Mouse (Mus musculus) thymus, adult 2 months (tissue): ENCODE data around the gene Tdp1. TPM values are rescaled to one million over a fixed set of nuclear protein-coding genes. Genes with fewer than 3 reads are reported as not detected.
A peak's percentile ranks its signal among the peaks of the same experiment; 100 is the strongest.

Source experiments
- DNase-seq: peaks from one replicate; pipeline ENCODE4 v3.0.0; 2021
- H3K27ac ChIP-seq: fragments of 200-500 bp; 2 replicates; pipeline ENCODE4 v1.5.1; 2012; ENCODE audit warnings: low read length, control low read depth; ENCODE audit not compliant: control insufficient read depth, insufficient read depth
- H3K27me3 ChIP-seq: fragments of 200-500 bp; 2 replicates; pipeline ENCODE4 v1.6.1; 2012; ENCODE audit warnings: mild to moderate bottlenecking, low read length, moderate library complexity, mixed read lengths; ENCODE audit not compliant: control insufficient read depth, insufficient read depth
- H3K36me3 ChIP-seq: fragments of 200-500 bp; 2 replicates; pipeline ENCODE4 v1.6.1; 2012; ENCODE audit warnings: mild to moderate bottlenecking, low read length, moderate library complexity; ENCODE audit not compliant: control insufficient read depth, insufficient read depth
- H3K4me1 ChIP-seq: fragments of 200-500 bp; replicated peaks from 2 replicates; pipeline ENCODE4 v1.6.1; 2012; ENCODE audit warnings: low read length; ENCODE audit not compliant: control insufficient read depth, insufficient read depth
- H3K4me3 ChIP-seq: fragments of 200-500 bp; 2 replicates; pipeline ENCODE4 v1.5.1; 2012; ENCODE audit warnings: mild to moderate bottlenecking, low read length, control low read depth, moderate library complexity; ENCODE audit not compliant: control insufficient read depth, insufficient read depth
- CTCF ChIP-seq: fragments of 200-500 bp; IDR thresholded peaks from 2 replicates; pipeline ENCODE4 v1.5.1; 2012; ENCODE audit warnings: mild to moderate bottlenecking, control low read depth, low read length, moderate library complexity, borderline replicate concordance; ENCODE audit not compliant: control insufficient read depth, poor library complexity, insufficient read depth; ENCODE audit errors: extremely low read depth
- POLR2A ChIP-seq: fragments of 200-500 bp; IDR thresholded peaks from 2 replicates; pipeline ENCODE4 v1.6.1; 2012; ENCODE audit warnings: mild to moderate bottlenecking, low read length, control low read depth, moderate library complexity; ENCODE audit not compliant: control insufficient read depth, poor library complexity, insufficient read depth; ENCODE audit errors: extremely low read depth
- WGBS: fragments of 180-500 bp; shearing (Covaris S2); methylation state at CpG from one replicate; pipeline ENCODE4 v1.1.7; 2018; 5-methylcytosine and 5-hydroxymethylcytosine counted together
- polyA plus RNA-seq: library from polyadenylated mRNA; depleted of rRNA; stranded (reverse); fragments of >200 nt; gene quantifications from 2 replicates; pipeline ENCODE4 v1.2.3, GENCODE M21; 2012; rRNA removed

Tdp1 gene
- 33.9 and 39.9 TPM in 2 replicates for polyA plus RNA-seq

- under 1% methylated on average over 73 of the region's 73 CpGs for WGBS
- TF ChIP-seq POLR2A (peak; percentile 74), CTCF (peak; percentile 59; the same call in 1 of the 2 replicates)
- DNase-seq, result peak; percentile 95
- H3K27ac ChIP-seq, result peak within 1 kb of the TSS; percentile 90
- peaks cover 8% of the 10 kb centered on the region for H3K4me1 ChIP-seq
- peak within 1 kb of the TSS; percentile 92 for H3K4me3 ChIP-seq
- no peaks in the 10 kb centered on the region for H3K36me3 ChIP-seq
- no peaks in the 10 kb centered on the region for H3K27me3 ChIP-seq
These were observed at the start of gene Tdp1, which contains the start of gene Efcab11 for GRCm38 (mm10) chr12:99884269-99885261. Gene Tdp1 (plus strand): TSS chr12:99884517. Gene Efcab11 (minus strand): TSS chr12:99884439.

- H3K4me3 ChIP-seq, result no peak overlapping the region
- 56% methylated on average over 20 of the region's 20 CpGs for WGBS
- no peaks in the 10 kb centered on the region for H3K27me3 ChIP-seq
- DNase-seq, result no peak
- TF ChIP-seq POLR2A, result no peak
- TF ChIP-seq CTCF, result no peak
- H3K36me3 ChIP-seq, result no peaks in the 10 kb centered on the region
- no peak overlapping the region for H3K27ac ChIP-seq
- 0 out of 2 replicates have a peak, but pooled peaks cover 4% of the 10 kb centered on the region for H3K4me1 ChIP-seq
These were observed 47.7 kb upstream of the Tdp1 start for GRCm38 (mm10) chr12:99836404-99837131.

- no peaks in the 10 kb centered on the region for H3K27me3 ChIP-seq
- H3K27ac ChIP-seq, result no peak overlapping the region
- no peak overlapping the region for H3K4me3 ChIP-seq
- no peaks in the 10 kb centered on the region for H3K36me3 ChIP-seq
- no peak for DNase-seq
- 0 out of 2 replicates have a peak, but pooled peaks cover 4% of the 10 kb centered on the region for H3K4me1 ChIP-seq
- 38% methylated on average over 5 of the region's 5 CpGs for WGBS
- TF ChIP-seq POLR2A (no peak), CTCF (no peak)
These were observed 46.8 kb upstream of the Tdp1 start for GRCm38 (mm10) chr12:99837528-99837927.

- 0 out of 2 replicates have a peak, but pooled peaks cover 4% of the 10 kb centered on the region for H3K4me1 ChIP-seq
- no peaks in the 10 kb centered on the region for H3K27me3 ChIP-seq
- no peaks in the 10 kb centered on the region for H3K36me3 ChIP-seq
- DNase-seq, result no peak
- 90% methylated on average over 11 of the region's 11 CpGs for WGBS
- H3K27ac ChIP-seq, result no peak overlapping the region
- H3K4me3 ChIP-seq, result no peak overlapping the region
- TF ChIP-seq POLR2A (no peak), CTCF (no peak)
These were observed 46.2 kb upstream of the Tdp1 start for GRCm38 (mm10) chr12:99838109-99838508.

- TF ChIP-seq POLR2A, result no peak
- TF ChIP-seq CTCF, result no peak
- Histone ChIP-seq H3K27me3 (no peaks in the 10 kb centered on the region), H3K27ac (no peak overlapping the region), H3K4me1 (0 out of 2 replicates have a peak, but pooled peaks cover 4% of the 10 kb centered on the region), H3K36me3 (no peaks in the 10 kb centered on the region), H3K4me3 (no peak overlapping the region)
- no peak for DNase-seq
- 57% methylated on average over 14 of the region's 14 CpGs for WGBS
These were observed 45.6 kb upstream of the Tdp1 start for GRCm38 (mm10) chr12:99838703-99839102.

GRCm38 (mm10) chr12:99844951-99845350 is 39.4 kb upstream of the Tdp1 start:
- no peak for TF ChIP-seq POLR2A
- no peak for TF ChIP-seq CTCF
- Histone ChIP-seq H3K27me3 (no peaks in the 10 kb centered on the region), H3K4me1 (no peaks in the 10 kb centered on the region), H3K27ac (no peak overlapping the region), H3K4me3 (no peak overlapping the region), H3K36me3 (no peaks in the 10 kb centered on the region)
- 95% methylated on average over 8 of the region's 8 CpGs for WGBS
- DNase-seq, result no peak
